Mouse (Mus musculus) liver, adult 2 months (tissue): Measurements from ENCODE around the gene Acadvl. TPM values are rescaled to one million over a fixed set of nuclear protein-coding genes. Genes with fewer than 3 reads are reported as not detected.

Experiments used
- DNase-seq: peaks from one replicate; pipeline ENCODE4 v3.0.0-alpha.2; 2011; ENCODE audit warnings: low read depth, low spot score; ENCODE audit errors: extremely low read depth
- H3K27ac ChIP-seq: fragments of 200-500 bp; replicated peaks from 2 replicates; pipeline ENCODE4 v1.5.1; 2012; ENCODE audit warnings: low read depth, mild to moderate bottlenecking, control low read depth, inconsistent platforms, low read length; ENCODE audit not compliant: insufficient read depth
- H3K27me3 ChIP-seq: fragments of 200-500 bp; 2 replicates; pipeline ENCODE4 v1.6.1; 2012; ENCODE audit warnings: mild to moderate bottlenecking, moderate library complexity, low read length, inconsistent platforms; ENCODE audit not compliant: control insufficient read depth, insufficient read depth
- H3K36me3 ChIP-seq: fragments of 200-500 bp; 2 replicates; pipeline ENCODE4 v1.6.1; 2012; ENCODE audit warnings: low read length, inconsistent platforms; ENCODE audit not compliant: control insufficient read depth, insufficient read depth
- H3K4me1 ChIP-seq: fragments of 200-500 bp; 2 replicates; pipeline ENCODE4 v1.6.1; 2011; ENCODE audit warnings: low read length; ENCODE audit not compliant: control insufficient read depth, insufficient read depth
- H3K4me3 ChIP-seq: fragments of 200-500 bp; 2 replicates; pipeline ENCODE4 v1.5.1; 2011; ENCODE audit warnings: low read depth, mild to moderate bottlenecking, control low read depth, low read length, moderate library complexity; ENCODE audit not compliant: insufficient read depth
- H3K79me2 ChIP-seq: fragments of 200-500 bp; 2 replicates; pipeline ENCODE4 v1.6.1; 2012; ENCODE audit warnings: inconsistent platforms, mild to moderate bottlenecking, low read length, moderate library complexity; ENCODE audit not compliant: control insufficient read depth, insufficient read depth
- H3K9ac ChIP-seq: fragments of 200-500 bp; 2 replicates; pipeline ENCODE4 v1.6.1; 2012; ENCODE audit warnings: low read depth, mild to moderate bottlenecking, control low read depth, inconsistent platforms, low read length
- CTCF ChIP-seq: fragments of 200-500 bp; IDR thresholded peaks from 2 replicates; pipeline ENCODE4 v1.5.1; 2011; ENCODE audit warnings: low read depth, low read length, control low read depth
- POLR2A ChIP-seq: fragments of 200-500 bp; IDR thresholded peaks from 2 replicates; pipeline ENCODE4 v1.6.1; 2011; ENCODE audit warnings: low read length, control low read depth; ENCODE audit not compliant: insufficient read depth; ENCODE audit errors: extremely low read depth
- WGBS: fragments of 180-500 bp; shearing (Covaris S2); methylation state at CpG from one replicate; pipeline ENCODE4 v1.1.7; 2018; 5-methylcytosine and 5-hydroxymethylcytosine counted together
- polyA plus RNA-seq: library from polyadenylated mRNA; depleted of rRNA; stranded (reverse); fragments of >200 nt; gene quantifications from 2 replicates; pipeline ENCODE4 v1.2.3, GENCODE M21; 2012
- total RNA-seq: library from RNA; depleted of rRNA; stranded (reverse); fragments of >200 nt; gene quantifications from 2 replicates; pipeline ENCODE4 v1.2.3, GENCODE M21; 2014

The Acadvl gene
- total and polyA plus RNA-seq, 2 experiments: 302 to 344 TPM

GRCm38 (mm10) chr11:69989949-69990348, 25.3 kb downstream of the Acadvl start:
- WGBS: 96% methylated on average over 8 of the region's 8 CpGs
- DNase-seq: no peak

GRCm38 (mm10) chr11:69984431-69984830, 30.8 kb downstream of the Acadvl start:
- Histone ChIP-seq H3K27ac (no peak overlapping the region), H3K4me1 (peaks cover 19% of the 10 kb centered on the region; the same call in 1 of the 2 replicates), H3K36me3 (peaks cover 31% of the 10 kb centered on the region), H3K27me3 (no peaks in the 10 kb centered on the region), H3K9ac (no peak overlapping the region), H3K79me2 (peaks cover 16% of the 10 kb centered on the region; the same call in 1 of the 2 replicates), H3K4me3 (no peak overlapping the region)
- TF ChIP-seq CTCF (no peak), POLR2A (no peak)
- no peak for DNase-seq
- 94% methylated on average over 8 of the region's 8 CpGs for WGBS

More at GRCm38 (mm10) chr11:69989949-69990348, 25.3 kb downstream of the Acadvl start:
- Histone ChIP-seq H3K4me3 (no peak overlapping the region), H3K4me1 (peaks cover 5% of the 10 kb centered on the region; the same call in 1 of the 2 replicates), H3K27me3 (no peaks in the 10 kb centered on the region), H3K27ac (0 out of 2 replicates have a peak overlapping the region, but pooled peaks have one; percentile 2), H3K36me3 (peaks cover 32% of the 10 kb centered on the region), H3K79me2 (peaks cover 6% of the 10 kb centered on the region; the same call in 1 of the 2 replicates), H3K9ac (no peak overlapping the region)
- TF ChIP-seq POLR2A: no peak
- TF ChIP-seq CTCF: no peak

- peaks cover 23% of the 10 kb centered on the region for H3K36me3 ChIP-seq
Measured at GRCm38 (mm10) chr11:69983377-69983776, 31.8 kb downstream of the Acadvl start.

GRCm38 (mm10) chr11:69982877-69983276, 32.3 kb downstream of the Acadvl start:
- TF ChIP-seq POLR2A (no peak), CTCF (no peak)
- H3K4me1 ChIP-seq: peaks cover 19% of the 10 kb centered on the region; the same call in 1 of the 2 replicates
- no peak overlapping the region for H3K4me3 ChIP-seq
- peaks cover 16% of the 10 kb centered on the region; the same call in 1 of the 2 replicates for H3K79me2 ChIP-seq
- WGBS: 40% methylated on average over 5 of the region's 5 CpGs
- no peak for DNase-seq
- no peak overlapping the region for H3K27ac ChIP-seq
- no peaks in the 10 kb centered on the region for H3K27me3 ChIP-seq
- H3K9ac ChIP-seq: no peak overlapping the region
- peaks cover 19% of the 10 kb centered on the region for H3K36me3 ChIP-seq

More at GRCm38 (mm10) chr11:69983377-69983776, 31.8 kb downstream of the Acadvl start:
- no peaks in the 10 kb centered on the region for H3K27me3 ChIP-seq
- no peak overlapping the region for H3K27ac ChIP-seq
- 70% methylated on average over 4 of the region's 4 CpGs for WGBS
- H3K79me2 ChIP-seq: peaks cover 16% of the 10 kb centered on the region; the same call in 1 of the 2 replicates
- peaks cover 19% of the 10 kb centered on the region; the same call in 1 of the 2 replicates for H3K4me1 ChIP-seq
- DNase-seq: no peak
- H3K4me3 ChIP-seq: no peak overlapping the region
- TF ChIP-seq CTCF (no peak), POLR2A (no peak)
- no peak overlapping the region for H3K9ac ChIP-seq

- H3K27ac ChIP-seq: peak within 1 kb of the TSS; percentile 60
- 43% methylated on average over 8 of the region's 8 CpGs for WGBS
- no peak for DNase-seq
- H3K4me1 ChIP-seq: peaks cover 19% of the 10 kb centered on the region; the same call in 1 of the 2 replicates
- H3K4me3 ChIP-seq: peak within 1 kb of the TSS; percentile 89
- peak within 1 kb of the TSS; percentile 95 for H3K9ac ChIP-seq
- no peaks in the 10 kb centered on the region for H3K27me3 ChIP-seq
- H3K36me3 ChIP-seq: peaks cover 14% of the 10 kb centered on the region
- H3K79me2 ChIP-seq: peaks cover 16% of the 10 kb centered on the region; the same call in 1 of the 2 replicates
- TF ChIP-seq POLR2A: no peak
- TF ChIP-seq CTCF: no peak
Measured at GRCm38 (mm10) chr11:69982225-69982624, 33.0 kb downstream of the Acadvl start, which contains the start of gene Elp5. TSS of gene Elp5 (minus strand) at chr11:69982517.
